Mouse (Mus musculus) left cerebral cortex, postnatal 36 days (tissue): ENCODE results near the gene Fam49a. TPM values are rescaled to one million over a fixed set of nuclear protein-coding genes. Genes with fewer than 3 reads are reported as not detected.

Experiments used
- DNase-seq, 2 experiments: peaks; one replicate each; pipeline ENCODE4 v3.0.0; 2021 to 2022; ENCODE audit warnings: low spot score in 2 of 2, mixed read lengths in 1 of 2
- intact Hi-C: fragments of 180-260 bp; cut with DNase I; formaldehyde crosslinking; loops from one replicate; pipeline ENCODE4 v1.15.1; 2025
- total RNA-seq, 2 experiments: library from RNA; stranded (reverse); gene quantifications; 2 replicates each; pipeline ENCODE4 v1.2.3; 2021

Fam49a gene
- total RNA-seq, 2 experiments from 2014 or later: 185 to 197 TPM

DNA sequence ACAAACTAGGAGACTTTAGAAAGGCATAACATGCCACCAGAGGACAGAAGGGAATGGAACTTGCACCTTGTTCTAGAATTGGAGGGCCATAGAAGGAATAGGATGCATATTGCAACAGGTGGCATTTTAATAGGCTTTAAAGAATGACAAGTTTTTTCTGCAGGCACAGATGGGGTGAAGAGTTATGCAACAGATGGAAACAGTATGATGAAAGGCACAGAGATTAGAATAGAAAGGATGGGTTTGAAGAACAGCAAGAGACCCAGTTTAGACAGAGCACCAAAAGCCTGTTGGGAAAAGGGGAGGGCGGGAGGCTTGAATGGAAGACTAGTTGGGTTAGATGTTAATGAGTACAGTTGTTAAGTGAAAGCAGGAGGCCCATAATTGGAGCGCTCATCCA, 81.4 kb downstream of the Fam49a start:
- intact Hi-C loops: no loop called here

DNA sequence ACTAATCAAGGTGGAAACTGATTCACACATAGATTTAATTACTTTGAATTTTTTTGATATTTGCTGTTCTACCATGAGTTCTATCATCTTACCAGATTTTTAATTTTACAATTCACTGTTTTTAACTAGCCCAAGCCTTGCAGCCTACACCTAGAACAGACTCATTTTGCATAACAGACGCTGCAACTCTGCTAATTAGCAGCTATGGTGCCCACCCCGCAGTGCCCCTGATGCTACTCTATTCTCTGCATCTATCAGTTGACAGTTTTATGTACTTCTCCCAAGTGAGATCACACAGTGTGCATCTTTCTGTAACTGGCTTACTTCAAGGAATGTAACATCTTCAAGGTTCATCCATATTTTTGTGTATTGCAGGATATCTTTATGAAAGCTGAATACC, 86.7 kb downstream of the Fam49a start:
- DNase-seq: no peak
- intact Hi-C loops: no loop called here

More for the DNA sequence above, 81.4 kb downstream of the Fam49a start:
- peak in 1 of 2 experiments; percentile 2 for DNase-seq

DNA sequence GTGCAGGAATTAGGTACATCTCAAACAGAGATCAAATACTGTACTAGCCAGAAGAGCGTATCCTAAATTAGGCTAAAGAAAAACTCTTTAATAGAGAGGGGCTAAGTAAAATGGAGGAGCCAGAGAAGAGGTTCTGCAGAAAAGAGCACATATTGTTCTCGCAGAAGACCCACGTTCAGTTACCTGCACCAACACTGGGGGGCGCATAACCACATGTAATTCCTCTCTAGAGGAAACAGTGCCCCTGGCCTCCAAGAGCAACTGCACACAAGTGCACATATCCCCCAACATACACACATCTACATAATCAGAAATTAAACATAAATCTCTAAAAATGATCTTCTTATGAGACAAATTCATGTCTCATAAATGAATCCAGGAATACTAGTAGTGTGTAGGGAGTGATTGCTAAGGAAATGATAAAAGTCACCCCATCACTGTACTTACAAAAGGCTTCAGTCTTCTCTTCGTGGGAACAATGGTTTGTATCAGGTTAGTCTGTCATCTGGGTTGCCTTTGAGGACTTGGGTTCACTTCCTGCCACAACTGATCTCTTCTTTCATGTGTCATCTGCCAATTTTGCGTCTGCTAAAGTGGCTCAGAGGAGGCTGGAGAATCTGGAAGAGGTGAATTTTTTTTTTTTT, 87.8 kb downstream of the Fam49a start:
- no peak for DNase-seq
- intact Hi-C loops: no loop called here

DNA sequence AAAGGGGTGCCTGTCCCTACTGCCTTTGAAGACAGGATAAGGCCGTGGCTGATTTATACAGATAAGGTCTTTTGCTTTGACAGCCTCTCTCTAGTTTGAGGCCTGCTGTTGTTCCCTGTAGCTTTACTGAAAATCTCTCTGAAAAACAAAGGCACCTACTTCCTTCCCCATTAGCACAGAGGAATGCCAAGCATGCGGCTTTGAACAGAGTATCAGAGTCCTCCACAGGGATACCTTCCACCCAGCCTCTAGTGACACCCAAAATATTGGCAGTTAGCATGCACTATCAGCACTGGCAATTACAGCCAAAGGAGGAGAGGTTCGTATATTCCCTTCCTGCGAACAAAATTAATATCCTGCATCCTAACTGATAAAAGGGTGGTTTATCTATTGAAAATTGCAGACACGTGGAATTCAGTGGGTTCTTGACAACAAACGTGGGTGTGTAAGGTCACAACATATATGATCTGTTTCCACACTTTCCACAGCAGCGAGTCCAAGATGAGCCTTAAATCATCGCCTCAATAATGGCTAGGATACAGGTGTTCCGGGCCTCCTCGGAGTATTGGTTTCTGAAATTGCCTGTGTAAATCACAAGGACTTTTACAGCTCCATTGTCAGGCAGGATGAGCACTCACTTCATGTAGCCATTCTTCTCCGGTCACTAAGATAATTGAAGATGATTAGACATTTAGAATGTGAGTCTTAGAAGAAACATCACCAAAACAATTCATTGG, 90.0 kb downstream of the Fam49a start:
- no peak for DNase-seq
- intact Hi-C loops: no loop called here

DNA sequence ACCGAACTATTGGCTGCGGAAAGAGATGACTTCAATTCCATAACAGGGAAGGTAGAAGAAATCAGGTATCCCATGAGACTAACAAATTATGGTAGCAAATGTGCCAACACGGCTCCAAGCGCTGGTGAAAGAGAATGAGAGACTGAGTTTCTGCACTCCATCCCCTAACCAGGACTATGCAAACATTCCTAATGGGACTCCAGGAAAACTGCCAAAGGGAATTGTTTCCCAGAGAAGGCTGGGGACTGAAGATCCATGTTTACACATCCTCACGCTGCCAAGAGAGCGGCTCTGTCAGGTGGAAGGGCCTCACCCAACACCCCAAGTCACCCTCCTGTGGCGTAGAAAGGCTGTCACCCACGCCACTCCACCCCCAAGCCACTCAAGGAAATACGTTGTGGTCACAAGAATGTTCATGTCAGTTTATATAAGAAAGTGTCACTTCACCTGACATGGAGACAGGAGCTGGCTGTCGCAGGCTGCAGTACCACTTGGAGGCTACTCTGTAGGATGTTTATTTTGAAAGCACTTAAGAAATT, 92.2 kb downstream of the Fam49a start:
- intact Hi-C loops: no loop called here
- no peak for DNase-seq

DNA sequence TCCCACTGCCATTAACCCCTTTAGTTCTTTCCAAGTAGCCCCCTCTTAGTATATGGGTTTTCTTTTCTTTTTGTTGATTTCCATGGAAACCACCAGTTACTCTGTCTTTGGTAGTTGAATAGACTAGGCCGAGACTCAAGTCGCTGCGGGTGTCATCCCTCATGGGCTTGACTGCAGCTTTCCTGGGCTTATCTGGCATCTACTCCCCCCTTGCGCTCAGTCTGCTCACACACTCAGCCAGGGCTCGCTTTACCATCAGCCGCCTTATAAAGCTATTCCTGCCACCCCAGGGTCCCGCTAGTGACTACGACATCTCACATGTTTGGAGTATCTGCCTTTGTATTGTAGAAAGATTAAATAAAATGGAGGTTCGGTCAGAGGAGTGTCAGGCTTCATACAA, 94.1 kb downstream of the Fam49a start:
- intact Hi-C loops: no loop called here
- DNase-seq: no peak

DNA sequence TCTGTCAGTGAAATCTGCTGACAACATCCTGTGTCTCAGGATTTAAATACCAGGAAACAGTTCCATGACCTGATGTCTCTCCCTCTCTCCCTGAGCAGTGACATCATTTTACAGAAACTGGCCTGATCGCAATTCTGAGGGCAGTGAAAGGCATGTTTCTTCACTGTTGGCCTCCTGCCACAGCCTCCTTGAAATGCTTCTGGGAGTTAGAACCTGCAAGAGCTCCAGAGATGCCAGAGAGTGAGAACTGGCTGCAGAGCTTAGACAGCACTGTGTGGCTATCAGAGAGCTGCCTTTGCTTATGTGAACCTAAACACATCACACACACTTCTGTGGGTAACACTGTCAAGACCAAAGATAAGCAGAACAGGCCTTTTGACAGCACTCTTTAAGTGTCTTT, 94.5 kb downstream of the Fam49a start:
- intact Hi-C loops: no loop called here
- no peak for DNase-seq

DNA sequence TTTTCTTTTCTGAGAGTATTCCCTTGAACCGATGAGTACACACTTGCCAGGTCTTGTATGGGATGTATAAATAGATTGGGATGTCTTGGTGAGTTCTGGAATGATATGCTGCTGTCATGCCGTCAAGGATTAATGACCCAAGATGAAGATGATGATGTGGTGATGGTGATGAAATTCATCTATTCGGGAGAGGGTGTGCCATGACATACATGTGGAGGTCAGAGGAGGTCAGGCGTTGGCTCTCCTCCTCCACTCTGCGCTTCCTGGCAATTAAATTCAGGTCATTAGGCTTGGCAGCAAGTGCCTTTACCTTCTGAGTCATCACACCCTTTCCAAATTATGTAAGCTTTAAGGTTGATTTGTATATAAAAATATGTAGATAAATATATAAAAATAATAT, 95.0 kb downstream of the Fam49a start:
- intact Hi-C loops: no loop called here
- no peak for DNase-seq

DNA sequence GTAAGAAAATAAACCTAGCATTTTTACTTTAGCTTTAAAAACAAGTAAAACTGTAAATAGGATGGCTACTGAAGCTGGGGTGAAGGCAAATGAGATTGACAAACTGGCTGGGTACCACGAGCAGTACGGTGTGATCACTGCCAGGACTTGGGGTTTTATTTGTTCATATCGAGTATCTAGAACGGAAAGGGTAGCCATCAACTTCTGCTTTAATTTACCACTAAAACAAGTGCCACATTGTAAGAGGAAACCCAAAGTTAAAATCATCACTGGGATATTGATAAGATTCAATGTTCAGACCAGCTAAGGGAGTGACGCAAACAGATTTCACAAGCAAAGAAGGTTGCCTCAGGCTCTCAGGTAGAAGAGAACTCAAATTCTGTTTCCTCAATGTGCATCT, 98.0 kb downstream of the Fam49a start:
- intact Hi-C loops: no loop called here
- DNase-seq: no peak

DNA sequence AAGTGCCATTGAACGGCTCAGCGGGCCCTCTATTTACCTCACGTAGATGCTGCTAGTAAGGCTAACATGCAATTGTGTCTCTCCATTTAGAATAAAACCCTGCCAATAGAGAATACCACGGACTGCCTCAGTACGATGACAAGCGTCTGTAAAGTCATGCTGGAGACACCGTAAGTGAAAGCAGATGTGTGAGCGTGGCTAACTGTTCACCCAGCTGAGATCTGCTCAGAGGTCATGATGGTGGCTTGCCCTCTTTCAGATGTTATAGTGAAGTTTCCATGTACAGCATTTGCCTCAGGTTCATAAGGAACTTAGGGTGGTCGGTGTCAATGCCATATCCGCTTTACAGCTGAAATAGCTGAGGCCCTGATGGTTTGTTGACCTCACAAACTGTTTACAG, 100.4 kb downstream of the Fam49a start:
- no peak for DNase-seq
- intact Hi-C loops: no loop called here

DNA sequence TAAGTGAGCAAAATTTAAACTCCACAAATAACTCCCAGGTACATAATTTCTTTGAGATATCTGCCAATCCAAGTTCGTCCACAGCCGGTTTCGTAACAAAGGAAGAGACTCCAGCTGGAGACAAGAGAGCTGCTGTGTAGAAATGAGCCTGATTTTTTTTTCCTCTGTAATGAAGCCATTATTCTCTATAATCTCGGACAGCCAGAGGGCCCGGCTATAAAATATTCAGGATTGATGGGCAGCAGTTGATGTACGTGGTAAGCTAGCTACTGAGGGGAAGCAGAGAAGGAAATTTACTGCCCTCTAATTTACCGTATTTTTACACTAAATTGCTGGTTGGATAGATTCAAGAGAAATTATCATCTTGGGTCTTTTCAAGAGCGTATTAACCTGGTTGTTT, 102.3 kb downstream of the Fam49a start:
- intact Hi-C loops: no loop called here
- no peak for DNase-seq

DNA sequence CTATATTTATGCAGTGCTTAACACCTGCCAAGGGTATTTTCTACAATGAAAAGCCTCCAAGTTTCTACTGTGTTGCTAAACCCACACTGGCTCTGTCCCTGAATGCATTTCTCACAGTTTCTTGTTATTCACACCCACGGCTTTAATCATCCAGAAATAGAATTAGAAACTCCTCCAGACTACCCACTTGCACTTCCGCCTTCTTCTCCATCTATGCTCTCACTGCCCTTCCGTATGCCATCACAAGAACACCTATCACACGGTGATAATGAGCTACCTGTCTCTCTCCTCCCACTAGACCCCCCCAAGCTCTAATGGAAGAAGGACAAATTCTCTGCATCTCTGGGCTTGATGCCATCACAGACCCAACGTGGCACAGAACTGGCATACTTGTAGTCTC, 105.5 kb downstream of the Fam49a start:
- intact Hi-C loops: no loop called here
- DNase-seq: peak; percentile 38 to 55

DNA sequence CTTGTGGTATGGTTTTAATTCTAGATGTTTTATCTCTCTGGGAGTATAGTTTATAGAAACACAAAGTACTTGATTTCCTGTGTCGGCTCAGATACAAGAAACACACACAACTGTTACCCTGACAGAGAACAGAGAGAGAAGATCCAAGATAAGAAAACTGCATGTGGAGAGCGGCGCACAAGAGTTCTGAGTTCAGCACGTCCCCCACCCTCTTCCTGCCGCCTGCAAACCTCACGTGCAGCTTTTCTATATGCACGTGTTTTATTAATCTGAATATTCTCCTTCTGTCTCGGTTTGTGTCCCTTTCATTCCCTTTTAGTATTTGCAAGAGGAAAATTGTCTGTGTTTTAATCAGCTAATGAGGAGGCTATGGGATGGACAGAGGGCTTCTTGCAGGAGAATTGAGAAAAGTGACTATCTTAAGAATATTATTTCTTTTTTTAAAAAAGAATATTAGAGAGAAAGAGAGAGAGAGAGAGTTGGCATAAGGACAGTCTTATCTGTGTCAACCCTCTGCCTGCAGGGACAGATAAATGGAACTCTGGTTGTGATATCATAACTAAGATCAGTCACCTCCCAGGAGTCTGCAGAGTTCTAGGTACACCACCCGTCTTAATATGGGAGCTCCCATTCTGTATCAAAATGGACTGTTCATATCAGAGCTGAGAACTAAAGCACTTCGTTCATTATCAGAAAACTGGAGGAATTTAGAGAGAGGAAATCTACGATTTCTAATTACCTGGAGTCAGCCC, 111.3 kb downstream of the Fam49a start:
- intact Hi-C loops: no loop called here

DNA sequence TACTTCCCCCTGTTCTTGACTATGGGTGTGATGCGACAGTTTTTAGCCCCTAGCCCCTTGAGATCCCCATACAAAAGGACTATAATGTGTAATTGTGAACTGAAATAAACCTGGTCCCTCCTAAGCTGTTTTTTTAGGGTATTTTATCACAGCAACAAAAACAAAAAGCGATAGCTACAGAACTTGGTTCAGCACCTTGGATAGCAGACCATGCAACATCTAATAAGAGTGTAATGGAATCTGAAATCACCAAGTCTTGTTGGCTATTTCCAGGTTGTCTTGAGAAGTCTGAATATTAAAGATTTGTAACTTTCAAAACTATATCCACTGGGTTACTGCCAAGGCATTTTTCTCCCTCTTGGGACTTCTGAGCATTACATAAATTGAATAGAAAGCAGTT, 117.1 kb downstream of the Fam49a start:
- DNase-seq: no peak
- intact Hi-C loops: no loop called here

More for the DNA sequence above, 111.3 kb downstream of the Fam49a start:
- DNase-seq: no peak

DNA sequence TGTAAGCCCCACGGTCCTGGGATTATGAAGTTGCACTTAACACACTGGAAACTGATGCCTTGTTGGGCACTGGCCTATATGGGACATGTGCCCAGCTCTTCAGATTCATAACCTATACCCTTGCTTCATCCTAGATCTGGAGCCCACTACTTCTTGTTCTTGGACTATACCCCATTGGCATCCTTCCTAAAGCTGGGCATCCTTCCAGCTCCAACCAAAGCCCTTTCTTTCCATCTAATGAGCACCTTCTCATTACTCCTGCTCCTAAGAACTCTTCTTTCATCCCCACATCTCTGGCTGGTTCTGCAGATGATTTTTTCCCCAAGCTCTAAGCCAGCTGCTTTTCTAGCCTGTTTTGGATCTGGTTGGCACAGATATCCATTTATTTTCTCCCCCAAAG, 127.3 kb downstream of the Fam49a start:
- no peak for DNase-seq
- intact Hi-C loops: no loop called here

DNA sequence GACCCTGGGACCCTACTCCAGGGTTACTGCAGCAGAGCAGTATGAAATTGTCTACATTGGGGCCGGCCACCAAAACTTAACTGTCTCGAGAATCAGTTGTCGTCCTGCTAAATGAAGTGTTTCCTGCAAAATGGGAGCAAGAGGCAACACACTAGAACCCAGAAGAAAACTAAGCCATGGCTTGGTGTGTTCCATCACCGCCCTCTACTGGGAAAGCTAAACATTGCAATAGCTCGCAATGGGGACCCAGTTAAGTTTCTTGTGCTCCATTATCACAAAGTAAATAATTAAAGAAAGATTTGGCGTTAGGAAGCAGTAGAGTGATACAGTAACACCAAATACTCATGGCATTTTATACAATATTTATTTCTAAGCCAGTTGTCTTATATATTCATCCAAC, 134.3 kb downstream of the Fam49a start:
- intact Hi-C loops: loop anchor here (5.0 kb wide), 1 partner anchor 219 kb away; no protein-coding TSS in a partner anchor
- peak; percentile 55 for DNase-seq

DNA sequence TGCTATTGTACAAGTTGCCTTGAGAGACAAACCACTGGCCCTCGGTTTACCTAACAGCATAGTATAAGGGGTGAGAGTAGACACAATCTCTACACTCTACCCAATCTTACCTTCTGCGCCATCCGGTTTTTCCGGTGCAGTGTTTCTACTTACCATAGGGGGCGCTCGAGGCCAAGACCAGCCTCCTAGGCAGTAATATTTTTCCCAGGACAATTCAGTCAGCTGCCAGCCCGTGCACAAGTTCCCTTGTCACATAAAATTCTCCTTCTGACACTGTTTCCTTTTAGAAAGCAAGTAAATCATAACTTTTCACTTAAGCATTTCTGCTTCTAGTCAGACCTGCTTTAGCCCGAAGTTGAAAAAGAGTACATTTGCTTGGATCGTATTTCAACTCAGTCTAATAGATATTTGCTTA, 139.1 kb downstream of the Fam49a start:
- DNase-seq: peak; percentile 35 to 40
- intact Hi-C loops: no loop called here

DNA sequence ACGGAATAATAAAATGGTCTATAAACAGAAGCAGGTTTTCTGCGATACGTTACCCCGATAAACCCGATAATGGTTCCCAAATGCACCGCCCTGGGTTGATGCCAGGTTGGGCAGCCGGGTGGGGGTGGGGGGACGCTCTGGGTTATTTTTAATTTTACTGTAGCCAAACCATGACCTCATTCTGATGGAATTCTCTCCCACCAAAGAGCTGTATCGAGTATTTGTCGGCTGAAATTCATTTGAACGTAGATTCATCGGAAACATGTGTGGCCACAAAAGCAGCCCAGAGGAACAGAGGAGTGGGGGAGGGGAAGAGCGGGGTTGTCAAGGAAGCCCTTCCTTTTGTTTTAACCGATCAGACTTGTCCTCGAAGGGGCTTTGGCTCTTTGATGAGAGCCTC, 139.6 kb downstream of the Fam49a start:
- intact Hi-C loops: no loop called here
- DNase-seq: no peak

DNA sequence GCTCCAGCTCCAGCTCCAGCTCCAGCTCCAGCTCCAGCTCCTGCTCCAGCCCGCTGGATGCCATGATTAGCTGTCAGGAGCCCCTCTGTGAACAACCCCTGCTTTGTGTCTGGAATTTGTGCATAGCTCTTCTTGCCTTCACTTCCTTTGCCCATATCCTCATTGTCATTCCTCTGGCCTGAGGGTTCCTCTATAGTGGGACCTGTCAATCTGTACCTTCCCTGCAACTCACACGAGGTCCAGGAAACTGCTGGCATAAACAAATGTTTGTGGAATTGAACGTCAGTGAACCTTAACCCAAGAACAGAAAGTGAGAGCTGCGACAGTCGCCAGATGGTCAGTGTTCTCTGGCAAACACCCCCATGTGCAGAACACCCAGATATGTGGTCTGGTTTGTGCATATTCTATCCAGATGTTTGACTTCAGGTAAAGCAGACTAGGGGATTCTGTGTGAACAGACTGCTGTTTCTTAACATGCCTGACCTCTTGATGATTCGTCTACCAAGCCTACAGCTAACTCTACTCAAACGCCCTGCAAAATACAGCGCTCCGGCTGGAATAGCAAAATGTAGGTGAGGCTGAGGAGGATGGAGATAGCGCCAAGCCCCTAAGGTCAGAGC, 143.7 kb downstream of the Fam49a start:
- intact Hi-C loops: no loop called here
- no peak for DNase-seq

DNA sequence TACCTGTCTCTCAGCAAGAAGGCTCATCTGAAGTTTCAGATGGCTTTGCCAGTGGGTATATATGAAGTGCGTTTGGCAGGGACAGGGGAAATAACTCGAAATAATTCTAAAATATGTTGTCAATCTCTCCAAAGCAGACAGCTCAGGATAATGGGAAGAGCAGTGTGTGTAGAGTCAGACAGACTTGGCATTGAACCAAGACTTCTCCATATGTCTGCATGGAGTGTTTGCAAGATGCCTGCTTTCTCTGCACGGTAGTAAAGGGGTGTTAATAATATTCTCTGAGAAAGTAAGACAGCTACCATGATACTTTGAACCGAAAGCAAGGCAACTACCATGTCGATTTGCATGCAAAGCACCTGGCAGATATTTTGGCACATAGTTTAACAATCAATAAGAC, 147.1 kb downstream of the Fam49a start:
- DNase-seq: no peak
- intact Hi-C loops: no loop called here
